Mouse (Mus musculus) kidney, adult 2 months (tissue): ENCODE data around the gene Pm20d1. TPM values are rescaled to one million over a fixed set of nuclear protein-coding genes. Genes with fewer than 3 reads are reported as not detected.

ENCODE experiments used
- DNase-seq: peaks from one replicate; pipeline ENCODE4 v3.0.0; 2021
- H3K27ac ChIP-seq: fragments of 200-500 bp; 2 replicates; pipeline ENCODE4 v1.5.1; 2012; ENCODE audit warnings: low read depth, low read length, control low read depth, inconsistent platforms; ENCODE audit not compliant: insufficient read depth
- H3K27me3 ChIP-seq: fragments of 200-500 bp; replicated peaks from 2 replicates; pipeline ENCODE4 v1.6.1; 2012; ENCODE audit warnings: mild to moderate bottlenecking, moderate library complexity, low read length, inconsistent platforms; ENCODE audit not compliant: control insufficient read depth, insufficient read depth
- H3K36me3 ChIP-seq: fragments of 200-500 bp; 2 replicates; pipeline ENCODE4 v1.6.1; 2012; ENCODE audit warnings: mild to moderate bottlenecking, moderate library complexity, low read length, inconsistent platforms; ENCODE audit not compliant: control insufficient read depth, insufficient read depth
- H3K4me1 ChIP-seq: fragments of 200-500 bp; 2 replicates; pipeline ENCODE4 v1.6.1; 2011; ENCODE audit warnings: low read length; ENCODE audit not compliant: control insufficient read depth, insufficient read depth
- H3K4me3 ChIP-seq: fragments of 200-500 bp; 2 replicates; pipeline ENCODE4 v1.5.1; 2011; ENCODE audit warnings: mild to moderate bottlenecking, low read depth, low read length, control low read depth; ENCODE audit not compliant: insufficient read depth
- CTCF ChIP-seq: fragments of 200-500 bp; conservative IDR thresholded peaks from 2 replicates; pipeline ENCODE4 v1.5.1; 2011; ENCODE audit warnings: low read depth, mild to moderate bottlenecking, control low read depth, low read length, moderate library complexity, mixed read lengths; ENCODE audit not compliant: insufficient read depth, insufficient read length
- POLR2A ChIP-seq: fragments of 200-500 bp; IDR thresholded peaks from one replicate; pipeline ENCODE4 v1.6.1; 2011; ENCODE audit warnings: low read depth, low read length, control low read depth
- WGBS: fragments of 180-500 bp; shearing (Covaris S2); methylation state at CpG from one replicate; pipeline ENCODE4 v1.1.7; 2018; 5-methylcytosine and 5-hydroxymethylcytosine counted together
- polyA plus RNA-seq: library from polyadenylated mRNA; depleted of rRNA; stranded (reverse); fragments of >200 nt; gene quantifications from 2 replicates; pipeline ENCODE4 v1.2.3, GENCODE M21; 2012

Gene Pm20d1
- polyA plus RNA-seq, 1 experiment, result 26.3 TPM

DNA sequence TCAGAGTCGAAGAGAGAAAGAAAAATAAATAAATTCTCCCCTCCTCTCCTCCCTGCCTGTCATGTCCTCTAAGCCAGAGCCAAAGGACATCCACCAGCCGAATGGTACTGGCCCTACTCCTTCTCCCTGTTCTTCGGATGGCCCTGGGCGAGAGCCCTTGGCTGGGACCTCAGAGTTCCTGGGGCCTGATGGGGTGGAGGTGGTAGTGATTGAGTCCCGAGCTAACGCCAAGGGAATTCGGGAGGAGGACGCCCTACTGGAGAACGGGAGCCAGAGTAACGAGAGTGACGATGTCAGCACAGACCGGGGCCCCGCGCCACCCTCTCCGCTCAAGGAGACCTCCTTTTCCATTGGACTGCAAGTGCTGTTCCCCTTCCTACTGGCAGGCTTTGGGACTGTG lies 33.4 kb downstream of the Pm20d1 start:
- Histone ChIP-seq H3K36me3 (no peaks in the 10 kb centered on the region), H3K4me1 (no peaks in the 10 kb centered on the region; the same call in 1 of the 2 replicates), H3K27me3 (no peaks in the 10 kb centered on the region), H3K4me3 (no peak overlapping the region), H3K27ac (no peak overlapping the region)
- 90% methylated on average over 15 of the region's 15 CpGs for WGBS
- no peak for DNase-seq
- TF ChIP-seq POLR2A, result no peak
- TF ChIP-seq CTCF, result no peak

DNA sequence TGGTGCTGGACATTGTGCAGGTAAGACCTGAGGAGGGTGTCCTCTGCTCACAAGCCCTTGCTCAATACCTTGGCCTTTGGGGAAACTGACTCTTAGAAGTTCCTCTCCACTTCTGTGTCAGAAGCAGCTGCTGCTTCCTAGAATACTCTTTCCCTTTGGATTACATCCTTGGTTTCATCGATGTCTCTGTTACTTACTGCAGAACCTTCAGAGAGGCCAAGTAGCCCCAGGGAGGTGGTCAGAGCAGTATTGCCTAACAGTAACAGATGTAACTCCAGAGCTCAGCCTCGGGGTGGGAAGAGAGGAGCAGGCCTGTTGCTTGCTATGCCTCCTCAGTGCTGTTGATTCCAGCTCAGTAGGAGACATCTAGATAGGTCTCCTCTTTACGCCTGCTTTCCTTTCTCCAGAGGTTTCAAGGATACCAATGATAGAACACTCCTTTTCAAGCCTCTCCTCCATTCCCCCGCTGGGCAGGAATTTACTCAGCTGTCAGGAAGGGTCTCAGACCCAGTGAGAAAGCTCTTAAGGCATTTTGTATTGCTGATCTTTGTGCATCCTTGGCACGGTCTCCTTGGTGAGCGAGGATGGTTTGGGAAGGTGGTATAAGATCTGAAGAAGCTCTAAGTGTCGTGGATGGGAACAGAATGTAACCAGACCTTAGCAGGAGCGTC lies 33.9 kb downstream of the Pm20d1 start:
- WGBS, result 89% methylated on average over 8 of the region's 8 CpGs
- TF ChIP-seq CTCF (no peak), POLR2A (no peak)
- H3K4me1 ChIP-seq, result no peaks in the 10 kb centered on the region; the same call in 1 of the 2 replicates
- no peak overlapping the region for H3K4me3 ChIP-seq
- H3K36me3 ChIP-seq, result no peaks in the 10 kb centered on the region
- no peaks in the 10 kb centered on the region for H3K27me3 ChIP-seq
- DNase-seq, result no peak
- no peak overlapping the region for H3K27ac ChIP-seq

DNA sequence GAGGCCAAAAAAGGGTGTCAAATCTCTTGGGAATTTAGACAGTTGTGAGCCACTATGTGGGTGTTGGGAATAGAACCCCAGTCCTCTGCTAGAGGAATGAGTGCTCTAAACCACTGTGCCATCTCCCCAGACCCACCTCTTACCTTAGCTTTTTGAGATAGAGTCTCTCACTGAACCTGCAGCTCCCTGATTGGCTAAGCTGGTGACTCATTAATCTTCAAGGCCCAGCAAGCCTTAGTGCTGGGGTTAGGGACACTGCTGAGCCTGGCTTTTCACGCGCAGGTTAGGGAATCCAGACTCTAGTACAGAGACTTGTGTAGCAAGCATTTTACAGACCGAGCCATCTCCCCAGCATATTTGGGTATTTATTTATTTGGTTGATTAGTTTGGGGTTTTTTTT lies 39.9 kb downstream of the Pm20d1 start:
- Histone ChIP-seq H3K36me3 (no peaks in the 10 kb centered on the region), H3K4me3 (no peak overlapping the region), H3K4me1 (no peaks in the 10 kb centered on the region), H3K27me3 (no peaks in the 10 kb centered on the region), H3K27ac (no peak overlapping the region)
- no peak for TF ChIP-seq POLR2A
- TF ChIP-seq CTCF, result no peak
- no peak for DNase-seq
- WGBS, result 68% methylated on average over 3 of the region's 3 CpGs

DNA sequence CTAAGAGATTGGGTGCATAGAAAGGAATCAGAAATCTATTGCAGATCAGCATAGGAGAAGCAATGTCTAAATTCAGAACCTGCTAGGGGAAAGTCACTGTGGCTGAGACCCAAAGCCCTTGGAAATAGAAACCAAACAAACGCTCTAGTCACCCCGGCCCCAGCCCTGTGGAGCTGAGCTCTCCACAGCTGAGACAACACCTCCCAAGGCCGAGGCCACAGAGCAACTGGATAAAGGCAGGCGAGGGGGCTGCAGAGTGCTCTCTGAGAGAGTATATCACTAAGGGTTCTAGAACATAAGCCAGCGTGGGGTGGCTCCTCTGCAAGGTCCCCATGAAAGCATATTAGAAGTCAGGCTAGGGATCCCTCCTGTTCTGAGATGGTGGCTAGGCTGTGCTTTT lies 41.4 kb downstream of the Pm20d1 start:
- Histone ChIP-seq H3K27me3 (no peaks in the 10 kb centered on the region), H3K36me3 (no peaks in the 10 kb centered on the region), H3K4me1 (no peaks in the 10 kb centered on the region), H3K27ac (no peak overlapping the region), H3K4me3 (no peak overlapping the region)
- DNase-seq, result no peak
- TF ChIP-seq POLR2A (no peak), CTCF (no peak)
- 86% methylated on average over 5 of the region's 5 CpGs for WGBS

DNA sequence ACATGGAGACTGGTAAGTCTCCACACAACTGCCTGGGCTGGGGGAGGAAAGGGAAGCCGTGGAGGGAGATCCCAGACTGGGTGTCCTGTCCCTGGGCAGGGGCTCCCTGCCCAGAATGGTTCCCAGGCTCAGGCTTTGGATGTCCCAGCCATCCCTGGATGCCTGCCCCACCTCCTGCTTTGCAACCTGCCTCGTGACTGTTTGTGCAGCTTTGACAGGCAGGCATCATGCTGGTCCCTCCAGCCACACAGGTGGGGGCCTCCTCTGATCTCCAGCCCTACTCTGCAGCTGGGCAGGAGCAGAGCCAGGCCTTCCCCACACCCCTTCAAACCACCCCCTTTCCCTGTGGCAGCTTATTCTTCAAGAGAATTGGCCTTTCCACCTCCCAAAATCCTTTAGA lies 42.1 kb downstream of the Pm20d1 start:
- no peak for TF ChIP-seq POLR2A
- TF ChIP-seq CTCF, result no peak
- no peaks in the 10 kb centered on the region for H3K36me3 ChIP-seq
- H3K4me1 ChIP-seq, result no peaks in the 10 kb centered on the region
- H3K27ac ChIP-seq, result no peak overlapping the region
- H3K4me3 ChIP-seq, result no peak overlapping the region
- 70% methylated on average over 2 of the region's 2 CpGs for WGBS
- DNase-seq, result no peak
- no peaks in the 10 kb centered on the region for H3K27me3 ChIP-seq

DNA sequence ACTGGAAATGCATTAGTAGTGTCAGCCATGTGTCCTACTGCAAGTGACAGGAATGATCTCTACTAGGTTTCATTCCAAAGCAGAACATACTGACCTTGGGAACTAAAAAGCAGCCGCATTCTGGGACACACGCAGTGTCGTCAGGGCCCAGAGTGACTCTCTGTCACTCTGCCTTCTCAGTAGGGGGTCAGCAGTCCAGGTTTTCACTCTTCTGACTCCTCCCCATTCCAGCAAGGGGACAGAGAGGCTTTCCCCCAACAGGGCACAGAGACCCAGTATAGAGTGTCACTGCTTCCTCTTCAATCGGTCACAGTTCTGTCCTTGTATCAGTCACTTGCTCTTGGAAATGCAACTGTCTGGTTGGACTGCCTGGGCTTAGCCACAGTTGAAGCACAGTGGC lies 45.0 kb downstream of the Pm20d1 start:
- H3K36me3 ChIP-seq, result no peaks in the 10 kb centered on the region
- no peak overlapping the region for H3K27ac ChIP-seq
- 80% methylated on average over 4 of the region's 4 CpGs for WGBS
- no peaks in the 10 kb centered on the region for H3K27me3 ChIP-seq
- no peak overlapping the region for H3K4me3 ChIP-seq
- no peaks in the 10 kb centered on the region for H3K4me1 ChIP-seq
- TF ChIP-seq POLR2A (no peak), CTCF (no peak)
- no peak for DNase-seq

DNA sequence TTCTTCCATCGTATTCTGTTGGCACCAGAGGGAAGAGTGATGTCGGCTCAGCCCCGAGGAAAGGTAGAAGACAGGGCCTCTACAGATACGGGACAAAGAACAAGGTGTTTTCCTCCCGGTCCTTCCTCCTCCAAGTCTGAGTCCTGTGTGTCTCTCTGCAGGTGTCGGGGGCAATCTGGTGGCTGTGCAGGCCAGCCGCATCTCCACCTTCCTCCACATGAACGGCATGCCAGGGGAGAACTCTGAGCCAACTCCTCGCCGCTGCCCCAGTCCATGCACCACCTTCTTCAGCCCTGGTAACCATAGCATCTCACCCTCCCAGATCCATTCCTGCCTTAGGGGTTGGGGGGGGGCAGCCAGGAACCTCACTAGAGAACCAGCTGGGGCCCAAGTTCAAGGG lies 46.6 kb downstream of the Pm20d1 start:
- no peak for DNase-seq
- WGBS, result 95% methylated on average over 10 of the region's 10 CpGs
- H3K4me3 ChIP-seq, result no peak overlapping the region
- H3K27me3 ChIP-seq, result no peaks in the 10 kb centered on the region
- H3K36me3 ChIP-seq, result no peaks in the 10 kb centered on the region
- no peaks in the 10 kb centered on the region for H3K4me1 ChIP-seq
- no peak overlapping the region for H3K27ac ChIP-seq
- TF ChIP-seq POLR2A, result no peak
